Mouse (Mus musculus) heart, postnatal 10 days (tissue): ENCODE data around the gene Gm11099. TPM values are rescaled to one million over a fixed set of nuclear protein-coding genes. Genes with fewer than 3 reads are reported as not detected.
A peak's percentile ranks its signal among the peaks of the same experiment; 100 is the strongest.

Experiments
- DNase-seq, 2 experiments: peaks; one replicate each; pipeline ENCODE4 v3.0.0; 2021
- intact Hi-C: fragments of 180-260 bp; cut with DNase I; formaldehyde crosslinking; loops from one replicate; pipeline ENCODE4 v1.15.1; 2025
- total RNA-seq, 2 experiments: library from RNA; stranded (reverse); gene quantifications; 2 replicates each; pipeline ENCODE4 v1.2.3; 2021

Gm11099 gene
- total RNA-seq, result not detected

DNA sequence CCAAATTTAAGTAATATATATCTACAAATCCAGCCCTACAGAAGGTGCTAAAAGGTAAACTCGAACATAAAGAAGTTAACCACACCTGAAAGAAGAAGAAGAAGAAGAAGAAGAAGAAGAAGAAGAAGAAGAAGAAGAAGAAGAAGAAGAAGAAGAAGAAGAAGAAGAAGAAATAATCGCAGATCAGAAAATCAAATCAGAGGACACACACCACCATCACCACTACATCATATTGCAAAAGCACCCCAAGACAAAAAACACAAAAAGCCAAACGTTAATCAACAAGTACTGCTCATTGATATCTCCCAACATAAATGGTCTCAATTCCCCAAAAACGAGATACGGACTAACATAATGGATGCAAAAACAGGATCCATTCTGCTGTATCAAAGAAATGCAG is at the start of gene Gm11099:
Gm11099 (plus strand) TSS at position 301 of the 400 bp plus-strand sequence.
- intact Hi-C loops, result no loop called here

GRCm38 (mm10) chr2:58812941-58813340 is 46.3 kb upstream of the Gm11099 start:
- DNase-seq, result no peak
- intact Hi-C loops, result no loop called here

More for the DNA sequence above, at the start of gene Gm11099:
- no peak for DNase-seq

DNA sequence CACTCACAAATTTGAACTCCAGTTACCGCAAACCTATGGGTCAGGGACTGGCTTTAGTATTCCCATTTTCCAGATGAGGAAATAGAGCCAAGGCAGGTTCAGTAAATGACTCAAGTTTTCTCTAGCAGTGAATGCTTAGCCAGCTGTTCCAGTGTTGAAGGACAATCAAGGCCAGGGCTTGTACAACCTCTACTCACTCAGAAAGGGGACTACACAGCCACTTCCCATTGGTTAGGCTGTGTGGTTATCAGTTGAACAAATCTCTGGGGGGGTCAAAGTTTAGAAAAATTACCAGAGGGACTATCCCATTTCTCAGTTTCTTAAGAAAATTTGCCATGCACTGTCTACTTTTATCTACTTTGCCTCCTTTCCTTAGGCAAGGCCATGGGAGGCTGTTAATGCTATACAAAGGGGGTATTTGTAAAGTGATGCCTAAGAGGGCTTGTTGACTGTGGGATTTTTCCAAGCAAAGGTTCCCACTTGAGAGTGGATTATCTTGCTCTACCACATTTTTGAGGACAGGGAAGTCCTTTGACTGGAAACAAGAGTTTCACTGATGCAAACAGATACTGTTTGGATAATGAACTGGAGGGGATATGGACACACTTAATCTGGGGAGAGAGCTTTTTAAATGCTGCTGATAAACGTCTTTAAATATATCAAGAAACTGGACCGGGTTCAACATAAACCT is 30.2 kb upstream of the Gm11099 start:
- no peak for DNase-seq
- intact Hi-C loops, result no loop called here

- intact Hi-C loops, result loop anchor here (5.0 kb wide), 1 partner anchor 607 kb away; no protein-coding TSS in a partner anchor
- DNase-seq, result peak; percentile 12 to 18
These were observed 29.1 kb upstream of the Gm11099 start for GRCm38 (mm10) chr2:58829981-58830742.

- intact Hi-C loops, result loop anchor here (5.0 kb wide), 1 partner anchor 605 kb away; no protein-coding TSS in a partner anchor
- DNase-seq, result peak in 1 of 2 experiments; percentile 2
These were observed 26.8 kb upstream of the Gm11099 start for GRCm38 (mm10) chr2:58832253-58832980.

- intact Hi-C loops, result no loop called here
- DNase-seq, result no peak
These were observed 18.2 kb upstream of the Gm11099 start for GRCm38 (mm10) chr2:58841021-58841420.

DNA sequence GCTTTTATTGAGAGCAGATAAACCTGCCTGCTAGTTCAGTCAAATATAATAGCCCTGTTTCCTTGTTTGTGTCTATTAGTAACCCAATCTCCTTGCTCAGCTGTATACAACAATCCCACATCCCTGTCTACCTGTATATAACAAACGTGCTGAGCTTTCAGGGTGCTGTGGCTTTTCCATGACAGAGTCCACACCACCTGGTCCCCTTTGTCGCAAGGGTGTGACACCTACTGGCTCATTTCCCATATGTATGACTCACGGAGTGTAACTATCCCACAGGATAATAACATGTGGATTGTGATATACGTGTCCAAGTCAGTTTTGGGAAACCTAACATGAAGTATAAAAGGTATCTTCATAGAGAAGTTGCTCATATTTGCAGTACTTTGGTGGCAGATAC is 16.8 kb upstream of the Gm11099 start:
- no peak for DNase-seq
- intact Hi-C loops, result no loop called here

- intact Hi-C loops, result no loop called here
- no peak for DNase-seq
These were observed 14.7 kb upstream of the Gm11099 start for GRCm38 (mm10) chr2:58844499-58844898.

- no peak for DNase-seq
- intact Hi-C loops, result no loop called here
These were observed 20.6 kb downstream of the Gm11099 start for GRCm38 (mm10) chr2:58879876-58880275.

DNA sequence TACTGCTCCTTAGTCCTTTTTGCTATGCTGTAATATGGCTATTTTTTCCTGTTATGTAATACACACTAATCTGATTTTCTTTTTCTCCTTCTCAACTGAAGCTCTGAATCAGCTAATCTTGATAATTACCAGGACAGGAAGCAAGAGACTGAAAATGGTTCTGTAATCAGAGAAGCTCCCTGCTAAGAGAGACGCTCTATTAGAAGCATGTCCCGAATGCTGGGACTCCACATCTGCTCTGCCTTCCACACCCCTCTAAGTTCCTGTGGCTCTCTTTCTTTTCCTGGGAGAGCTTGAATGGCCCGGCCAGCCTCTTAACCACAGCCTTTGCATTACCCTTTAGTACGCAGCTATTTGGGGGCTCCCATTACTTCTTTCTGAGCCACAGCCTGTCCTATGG is 45.8 kb downstream of the Gm11099 start:
- intact Hi-C loops, result no loop called here
- no peak for DNase-seq

DNA sequence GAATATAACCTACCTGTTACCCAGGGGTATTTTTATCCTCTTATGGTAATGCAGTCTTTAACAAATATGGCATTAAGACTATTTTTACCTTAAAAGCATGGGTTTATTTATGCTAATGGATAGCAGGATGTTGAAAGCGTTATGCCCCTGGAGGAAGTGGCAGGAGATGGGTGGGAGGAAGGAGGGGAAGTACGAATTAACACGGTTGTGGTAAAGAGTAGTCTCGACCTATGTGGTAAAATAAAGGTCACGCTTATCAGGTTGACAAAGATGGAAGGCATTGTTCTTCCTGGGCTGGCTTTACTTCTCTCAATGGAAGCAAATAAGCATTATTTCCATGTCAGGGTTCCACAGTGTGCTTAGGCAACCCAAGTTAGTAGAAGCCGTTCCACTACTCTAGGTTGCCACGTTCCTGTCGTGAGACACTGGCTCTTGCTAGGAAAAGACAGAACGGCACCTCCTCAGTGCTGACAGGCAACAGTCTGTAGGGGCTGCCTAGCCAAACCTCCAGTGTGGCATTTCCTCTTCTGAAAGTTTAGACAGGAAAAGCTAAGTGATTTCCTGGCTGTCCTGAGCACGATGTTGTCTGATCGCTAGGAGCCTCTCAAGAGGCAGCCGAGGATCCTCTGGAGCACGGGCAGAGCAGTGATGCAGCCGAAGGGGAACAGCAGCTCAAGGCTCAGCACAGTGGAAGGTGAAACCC is 47.7 kb downstream of the Gm11099 start:
- peak; percentile 21 to 36 for DNase-seq
- intact Hi-C loops, result no loop called here

DNA sequence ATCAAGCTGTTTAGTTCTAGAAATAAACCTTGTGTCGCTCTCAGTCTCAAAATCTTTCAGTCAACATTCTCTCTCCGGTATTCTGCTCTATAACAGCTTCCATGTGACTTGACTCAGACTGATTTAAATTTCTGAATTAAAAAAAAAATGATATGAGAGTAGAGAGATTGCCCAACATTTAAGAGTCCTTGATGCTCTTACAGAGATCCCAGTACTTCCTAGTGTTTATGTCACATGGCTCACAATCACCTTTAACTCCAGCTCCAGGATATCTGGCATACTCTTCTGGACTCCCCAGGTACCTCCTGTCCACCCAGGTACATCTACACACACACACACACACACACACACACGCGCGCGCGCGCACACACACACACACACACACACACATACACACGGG is 53.1 kb downstream of the Gm11099 start:
- intact Hi-C loops, result no loop called here
- no peak for DNase-seq

DNA sequence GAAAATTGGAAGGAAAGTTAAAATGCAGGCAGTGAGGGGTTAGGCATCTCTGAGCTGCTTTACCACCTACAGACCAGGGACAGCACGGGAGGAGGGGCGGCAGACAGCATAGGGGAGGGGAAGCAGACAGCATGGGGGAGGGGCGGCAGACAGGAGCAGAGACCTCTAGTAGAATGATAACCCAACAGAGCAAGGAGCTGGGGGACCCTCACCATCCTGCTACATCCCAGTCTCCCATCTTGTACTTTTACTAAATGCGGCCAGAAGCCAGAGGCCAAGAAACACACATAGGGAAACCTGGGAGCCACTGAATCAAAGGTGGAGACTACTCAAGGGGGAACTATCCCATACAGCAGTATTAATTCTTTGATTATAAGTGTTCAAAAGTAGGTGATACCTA is 59.1 kb downstream of the Gm11099 start:
- intact Hi-C loops, result no loop called here
- DNase-seq, result no peak

DNA sequence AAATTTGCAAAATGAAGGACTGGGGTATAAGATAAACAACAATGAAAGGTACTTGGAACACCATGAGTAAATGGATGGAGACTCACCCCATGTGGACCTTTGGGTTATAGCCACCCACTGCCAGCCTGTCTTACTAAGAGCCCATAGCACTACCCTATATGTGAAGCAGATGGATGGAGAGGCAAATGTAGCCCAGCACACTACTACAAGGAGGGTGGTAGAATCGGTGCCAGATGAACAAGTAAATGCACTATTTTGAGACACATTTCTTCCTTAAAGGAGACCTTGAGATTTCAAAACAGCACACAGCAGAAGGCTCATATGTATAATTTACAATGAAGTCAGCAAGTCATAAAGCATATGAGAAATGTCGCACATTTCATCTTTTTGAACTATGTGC is 66.3 kb downstream of the Gm11099 start:
- intact Hi-C loops, result no loop called here

DNA sequence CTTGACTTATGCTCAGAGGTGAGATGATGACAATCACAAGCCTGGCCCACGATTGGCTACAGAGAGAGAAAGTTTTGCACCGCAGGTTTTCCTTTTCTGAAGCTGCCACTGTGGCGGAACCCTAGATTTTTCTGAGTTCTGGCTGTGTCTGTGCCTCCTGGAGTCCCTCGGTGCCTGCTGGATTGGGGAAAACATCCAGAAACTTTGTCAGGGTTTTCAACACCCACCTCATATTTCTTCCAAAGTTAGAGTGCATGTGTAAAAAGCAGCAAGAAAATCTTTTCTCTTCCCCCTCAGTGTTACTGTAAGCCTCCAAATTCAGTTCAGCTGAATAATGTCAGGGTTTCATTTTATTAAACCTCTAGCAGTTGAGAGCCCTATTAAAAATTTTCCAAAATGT is 82.1 kb downstream of the Gm11099 start:
- intact Hi-C loops, result no loop called here
- no peak for DNase-seq

More for the DNA sequence above, 66.3 kb downstream of the Gm11099 start:
- no peak for DNase-seq

DNA sequence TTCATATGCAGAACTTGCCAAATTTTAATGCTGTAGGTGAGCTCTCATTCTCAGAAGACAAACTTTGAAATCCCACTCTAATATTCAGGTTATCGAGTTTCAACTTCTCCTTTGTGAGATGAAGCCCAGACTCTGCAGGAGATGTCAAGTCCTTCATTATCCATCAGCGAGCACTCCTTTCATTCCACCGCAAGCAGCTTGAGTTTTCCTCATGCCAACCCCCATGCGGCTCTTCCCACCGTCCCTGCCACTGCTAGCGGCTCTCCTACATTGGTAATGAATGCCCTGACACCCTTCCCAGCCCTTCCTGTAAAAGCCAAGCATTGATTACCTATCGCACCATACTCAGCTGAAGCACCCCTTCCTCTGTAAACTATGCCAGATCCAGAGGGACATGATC is 89.6 kb downstream of the Gm11099 start:
- intact Hi-C loops, result no loop called here

DNA sequence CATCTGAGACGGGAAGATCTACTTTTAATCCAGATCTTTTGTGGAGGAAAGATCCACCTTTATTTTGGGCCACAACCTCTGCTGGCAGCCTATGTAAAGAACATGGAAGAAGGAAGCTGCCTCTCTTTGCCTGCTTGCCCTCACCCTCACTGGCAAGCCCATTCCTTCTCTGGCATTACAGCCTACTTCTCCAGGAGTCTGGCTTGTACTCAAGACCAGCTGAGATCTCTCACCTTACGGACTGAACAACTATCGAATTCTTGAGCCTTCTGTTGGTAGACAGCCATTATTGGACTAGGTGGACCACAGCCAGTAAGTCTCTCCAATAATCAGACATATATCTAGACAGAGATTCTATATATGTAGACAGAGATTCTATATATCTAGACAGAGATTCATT is 92.9 kb downstream of the Gm11099 start:
- DNase-seq, result no peak
- intact Hi-C loops, result no loop called here

More for the DNA sequence above, 89.6 kb downstream of the Gm11099 start:
- DNase-seq, result no peak

- intact Hi-C loops, result no loop called here
- no peak for DNase-seq
These were observed 97.1 kb downstream of the Gm11099 start for GRCm38 (mm10) chr2:58956351-58956750.

DNA sequence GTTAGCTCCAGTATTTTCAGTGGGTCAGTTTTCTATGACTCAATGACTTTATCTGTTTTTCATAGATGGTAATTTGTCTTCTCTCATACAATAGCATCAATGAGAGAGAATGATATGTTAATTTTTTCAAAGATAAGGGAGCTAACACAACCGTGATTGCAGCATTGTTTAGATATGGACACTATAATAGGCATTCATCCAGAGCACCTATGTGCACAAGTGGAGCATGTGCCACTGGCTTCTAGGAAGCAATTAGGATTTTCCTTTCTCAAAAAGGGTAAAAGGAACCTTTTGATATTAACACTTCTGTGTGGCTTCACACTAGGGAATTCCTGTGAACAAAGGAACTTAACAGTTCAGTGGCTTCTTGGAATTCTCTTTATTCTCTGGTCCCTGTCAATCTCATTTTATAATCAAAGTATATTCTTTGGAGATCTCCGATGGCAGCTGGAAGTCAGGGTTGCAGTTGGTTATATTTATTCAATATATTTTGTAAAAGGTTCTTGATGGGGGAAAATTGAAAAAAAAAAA is 97.6 kb downstream of the Gm11099 start:
- intact Hi-C loops, result no loop called here
- DNase-seq, result no peak
